Mouse (Mus musculus): Measurements from ENCODE around the gene Palm2.

GRCm38 (mm10) chr4:57636782-57637482, 202.9 kb downstream of the Palm2 start:
- no peak for TF ChIP-seq CTCF (IDR thresholded peaks at IDR 0.05; ENCODE audit: insufficient read depth, low read length)
- TF ChIP-seq POLR2A (IDR thresholded peaks at IDR 0.05; ENCODE audit: borderline replicate concordance, extremely low read depth, low read depth, low read length) = no peak
